Mouse (Mus musculus) embryonic fibroblast, embryonic 13.5 days (primary cell): ENCODE measurements around the gene Ndufb7.

Experiments
- CTCF ChIP-seq: IDR thresholded peaks from 2 replicates; pipeline ENCODE4 v1.5.1; 2011; ENCODE audit warnings: mild to moderate bottlenecking, control low read depth, low read length, moderate library complexity, borderline replicate concordance; ENCODE audit not compliant: insufficient read depth
- POLR2A ChIP-seq: IDR thresholded peaks from 2 replicates; pipeline ENCODE4 v1.6.1; 2011; ENCODE audit warnings: low read depth, mild to moderate bottlenecking, control low read depth, low read length, moderate library complexity

DNA sequence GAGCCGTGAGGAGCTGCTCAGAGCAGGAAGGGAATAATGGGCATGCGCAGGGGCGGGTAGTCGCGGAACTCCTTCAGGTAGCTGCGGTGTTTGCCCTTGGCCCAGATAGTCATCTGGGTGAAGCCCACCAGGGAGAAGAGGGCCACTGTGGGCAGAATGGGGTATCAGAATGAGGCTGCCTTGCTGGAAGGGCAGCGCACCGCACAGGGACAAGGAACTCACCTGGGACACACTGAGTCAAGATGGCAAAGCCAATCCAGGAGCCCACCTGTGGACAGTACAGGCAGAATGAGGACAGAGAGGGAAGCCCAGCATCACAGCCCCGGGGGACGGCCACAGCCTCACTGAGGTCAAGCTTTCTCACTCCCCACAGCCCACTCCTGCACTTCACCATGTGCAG lies 5.3 kb downstream of the Ndufb7 start:
- TF ChIP-seq CTCF (no peak), POLR2A (no peak)
